Mouse (Mus musculus) lung, embryonic 16.5 days (tissue): ENCODE measurements around the gene Srp14. TPM values are rescaled to one million over a fixed set of nuclear protein-coding genes. Genes with fewer than 3 reads are reported as not detected.

Source experiments
- ATAC-seq: fragments of 200-750 bp; cut with Nextera tagmentation; 2 replicates; pipeline ENCODE4 v1.8.0; 2017; ENCODE audit warnings: low read depth, mild to moderate bottlenecking, moderate library complexity
- H3K27ac ChIP-seq: fragments of 300-500 bp; sonication (generic); 2 replicates; pipeline ENCODE4 v1.5.1; 2014; ENCODE audit warnings: mild to moderate bottlenecking, control low read depth, low read length
- H3K27me3 ChIP-seq: fragments of 300-500 bp; sonication (generic); 2 replicates; pipeline ENCODE4 v1.6.1; 2014; ENCODE audit warnings: low read depth, low read length, mixed read lengths; ENCODE audit not compliant: control insufficient read depth, insufficient read depth
- H3K36me3 ChIP-seq: fragments of 300-500 bp; sonication (generic); 2 replicates; pipeline ENCODE4 v1.6.1; 2014; ENCODE audit warnings: low read length; ENCODE audit not compliant: control insufficient read depth, insufficient read depth
- H3K4me1 ChIP-seq: fragments of 300-500 bp; sonication (generic); replicated peaks from 2 replicates; pipeline ENCODE4 v1.6.1; 2014; ENCODE audit warnings: low read length, mixed read lengths; ENCODE audit not compliant: control insufficient read depth, insufficient read depth
- H3K4me2 ChIP-seq: fragments of 300-500 bp; sonication (generic); 2 replicates; pipeline ENCODE4 v1.6.1; 2014; ENCODE audit warnings: low read depth, low read length, control low read depth
- H3K4me3 ChIP-seq: fragments of 300-500 bp; sonication (generic); 2 replicates; pipeline ENCODE4 v1.5.1; 2014; ENCODE audit warnings: mild to moderate bottlenecking, low read length, control low read depth
- H3K9ac ChIP-seq: fragments of 300-500 bp; sonication (generic); 2 replicates; pipeline ENCODE4 v1.6.1; 2014; ENCODE audit warnings: low read length, control low read depth
- H3K9me3 ChIP-seq: fragments of 300-500 bp; sonication (generic); 2 replicates; pipeline ENCODE4 v1.6.1; 2016; ENCODE audit warnings: low read length; ENCODE audit not compliant: control insufficient read depth
- WGBS: fragments of 180-500 bp; shearing (Covaris S2); extraction: QIAGEN DNeasy Blood & Tissue Kit; methylation state at CpG from one replicate; pipeline ENCODE4 v1.1.7; 2014; 5-methylcytosine and 5-hydroxymethylcytosine counted together
- polyA plus RNA-seq: library from polyadenylated mRNA; unstranded; fragments of >200 nt; fragmentation: Nextera tagmentation; extraction: Ambion mirVana; gene quantifications from 2 replicates; pipeline ENCODE4 v1.2.1, GENCODE M21; 2015

Srp14 gene
- 250 and 281 TPM in 2 replicates for polyA plus RNA-seq

DNA sequence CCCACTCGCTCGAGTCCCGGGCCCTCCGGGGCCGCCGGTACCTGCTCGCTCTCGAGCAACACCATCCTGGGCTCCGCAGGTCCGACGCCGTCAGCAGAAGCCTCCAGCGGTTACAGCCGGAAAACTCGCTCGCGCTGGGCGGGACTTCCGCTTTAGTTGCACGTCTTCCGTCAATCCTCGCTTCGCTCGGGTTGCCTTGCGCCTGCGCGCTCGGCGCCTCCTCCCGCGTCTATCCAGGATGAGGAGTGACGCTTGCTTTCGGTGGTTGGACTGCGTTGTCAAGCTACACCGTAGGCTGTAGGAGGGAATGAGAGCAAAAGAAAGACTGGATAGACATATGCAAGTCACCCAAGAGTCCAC lies at the start of gene Srp14:
Srp14 (minus strand) TSS at position 162 of the 360 bp plus-strand sequence.
- Histone ChIP-seq H3K27me3 (no peaks in the 10 kb centered on the region), H3K4me2 (peak within 1 kb of the TSS; percentile 75), H3K4me3 (peak within 1 kb of the TSS; percentile 80), H3K4me1 (peaks cover 9% of the 10 kb centered on the region), H3K27ac (peak within 1 kb of the TSS; percentile 75), H3K9ac (peak within 1 kb of the TSS; percentile 88), H3K9me3 (no peaks in the 10 kb centered on the region), H3K36me3 (peaks cover 18% of the 10 kb centered on the region)
- peak; percentile 96 for ATAC-seq
- WGBS, result 0% methylated on average over 35 of the region's 35 CpGs

DNA sequence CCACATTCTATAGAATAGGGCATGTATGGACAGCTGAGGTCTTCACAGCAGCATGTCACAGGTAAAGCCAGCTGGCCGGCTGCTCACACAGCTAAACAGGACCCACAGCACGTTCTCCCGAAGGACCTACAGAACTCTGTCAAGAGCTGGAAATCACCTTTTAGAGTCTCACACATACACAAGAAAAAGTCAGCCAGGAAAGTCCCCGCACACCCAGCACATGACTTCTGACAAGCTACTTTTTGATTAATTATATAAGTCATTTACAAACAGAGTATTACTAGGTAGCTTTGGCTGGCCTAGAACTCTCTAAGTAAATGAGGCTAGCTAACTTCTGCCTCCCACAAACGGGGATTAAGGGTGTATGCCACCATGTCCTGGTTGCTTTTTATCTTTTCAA lies 47.0 kb upstream of the Srp14 start:
- Histone ChIP-seq H3K9ac (no peak overlapping the region), H3K4me2 (no peak overlapping the region), H3K27me3 (no peaks in the 10 kb centered on the region), H3K9me3 (no peaks in the 10 kb centered on the region), H3K27ac (no peak overlapping the region), H3K36me3 (no peaks in the 10 kb centered on the region), H3K4me1 (peaks cover 39% of the 10 kb centered on the region), H3K4me3 (no peak overlapping the region)
- no peak for ATAC-seq
- WGBS, result 82% methylated on average over 5 of the region's 5 CpGs

DNA sequence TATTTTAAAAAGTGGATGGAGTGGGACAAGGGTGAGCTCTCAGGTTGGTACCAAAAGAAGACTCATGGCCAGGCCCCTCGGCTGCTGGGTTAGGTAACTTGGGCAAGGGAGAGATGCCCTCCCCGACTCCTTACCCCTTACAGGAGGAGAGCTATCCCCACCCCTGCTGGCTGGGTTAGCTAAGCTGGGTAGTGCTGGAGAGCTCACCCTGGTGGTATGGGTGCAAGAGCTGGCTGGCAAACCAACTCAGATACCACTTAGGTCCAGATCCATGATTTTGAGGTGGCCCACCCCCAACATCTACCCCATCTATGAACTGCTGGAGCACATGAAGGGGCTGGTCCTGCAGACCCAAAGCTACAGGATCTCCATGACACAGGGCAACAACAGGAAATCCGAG lies 45.3 kb upstream of the Srp14 start:
- 80% methylated on average over 3 of the region's 3 CpGs for WGBS
- Histone ChIP-seq H3K9me3 (no peaks in the 10 kb centered on the region), H3K9ac (no peak overlapping the region), H3K27me3 (no peaks in the 10 kb centered on the region), H3K4me2 (no peak overlapping the region), H3K4me3 (no peak overlapping the region), H3K4me1 (peaks cover 38% of the 10 kb centered on the region), H3K27ac (no peak overlapping the region), H3K36me3 (no peaks in the 10 kb centered on the region)
- ATAC-seq, result no peak

DNA sequence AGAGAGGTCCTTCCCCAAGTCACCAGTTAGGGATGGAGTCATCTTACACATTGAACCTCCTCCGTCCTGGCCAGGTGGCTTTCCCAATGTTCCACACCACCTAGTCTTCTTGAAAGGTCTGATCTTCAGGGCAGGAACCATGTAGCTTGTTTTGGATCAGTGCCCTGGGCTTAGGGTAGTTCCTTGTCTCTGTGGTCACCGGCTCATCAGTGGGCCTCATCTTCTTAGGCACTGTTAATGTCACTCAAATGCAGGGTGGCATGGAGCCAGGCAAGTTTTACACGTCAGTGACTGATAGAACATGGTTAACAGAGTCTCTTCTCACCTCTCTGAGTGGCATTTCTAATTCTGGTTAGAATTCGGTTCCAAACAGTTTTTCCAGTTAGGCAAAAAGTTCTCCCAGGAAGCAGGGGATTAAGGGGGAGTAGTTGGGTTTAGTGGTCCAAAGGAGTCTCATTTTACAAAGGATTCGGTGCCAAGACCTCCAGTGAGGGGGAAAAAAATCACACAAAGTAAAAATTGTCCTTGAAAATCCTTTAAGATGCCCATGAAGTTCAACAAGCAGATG lies 43.7 kb upstream of the Srp14 start:
- Histone ChIP-seq H3K4me3 (no peak overlapping the region), H3K27ac (peak overlapping the region; percentile 44), H3K36me3 (no peaks in the 10 kb centered on the region), H3K4me2 (no peak overlapping the region), H3K9me3 (no peaks in the 10 kb centered on the region), H3K4me1 (peaks cover 32% of the 10 kb centered on the region), H3K9ac (no peak overlapping the region), H3K27me3 (no peaks in the 10 kb centered on the region)
- WGBS, result 40% methylated on average over 5 of the region's 5 CpGs
- ATAC-seq, result no peak

DNA sequence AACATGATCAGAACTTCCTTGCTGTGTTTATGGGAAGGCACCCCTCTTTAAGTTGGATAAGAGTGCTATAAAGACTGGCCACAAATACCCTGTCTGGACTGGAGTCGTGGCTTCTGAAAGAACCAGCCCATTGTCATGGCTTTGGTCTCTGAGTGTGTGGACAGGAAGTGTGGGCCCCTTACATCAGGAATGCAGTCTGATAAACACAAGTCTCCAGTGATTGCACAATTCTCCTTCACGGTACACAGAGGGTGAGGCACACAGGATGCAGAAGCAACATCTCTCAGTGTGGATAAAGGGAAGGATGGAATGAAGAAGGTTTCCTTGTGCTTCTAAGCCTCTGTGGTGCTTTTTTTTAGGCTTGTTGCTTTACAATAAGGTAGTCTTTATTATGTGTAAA lies 42.8 kb upstream of the Srp14 start:
- ATAC-seq, result peak; percentile 77
- peak overlapping the region; percentile 79 for H3K27ac ChIP-seq
- H3K4me2 ChIP-seq, result no peak overlapping the region
- H3K27me3 ChIP-seq, result no peaks in the 10 kb centered on the region
- H3K36me3 ChIP-seq, result no peaks in the 10 kb centered on the region
- no peak overlapping the region for H3K4me3 ChIP-seq
- H3K9ac ChIP-seq, result peak overlapping the region; percentile 39; the same call in 1 of the 2 replicates
- 0% methylated on average over 2 of the region's 2 CpGs for WGBS
- no peaks in the 10 kb centered on the region for H3K9me3 ChIP-seq
- H3K4me1 ChIP-seq, result peaks cover 32% of the 10 kb centered on the region

DNA sequence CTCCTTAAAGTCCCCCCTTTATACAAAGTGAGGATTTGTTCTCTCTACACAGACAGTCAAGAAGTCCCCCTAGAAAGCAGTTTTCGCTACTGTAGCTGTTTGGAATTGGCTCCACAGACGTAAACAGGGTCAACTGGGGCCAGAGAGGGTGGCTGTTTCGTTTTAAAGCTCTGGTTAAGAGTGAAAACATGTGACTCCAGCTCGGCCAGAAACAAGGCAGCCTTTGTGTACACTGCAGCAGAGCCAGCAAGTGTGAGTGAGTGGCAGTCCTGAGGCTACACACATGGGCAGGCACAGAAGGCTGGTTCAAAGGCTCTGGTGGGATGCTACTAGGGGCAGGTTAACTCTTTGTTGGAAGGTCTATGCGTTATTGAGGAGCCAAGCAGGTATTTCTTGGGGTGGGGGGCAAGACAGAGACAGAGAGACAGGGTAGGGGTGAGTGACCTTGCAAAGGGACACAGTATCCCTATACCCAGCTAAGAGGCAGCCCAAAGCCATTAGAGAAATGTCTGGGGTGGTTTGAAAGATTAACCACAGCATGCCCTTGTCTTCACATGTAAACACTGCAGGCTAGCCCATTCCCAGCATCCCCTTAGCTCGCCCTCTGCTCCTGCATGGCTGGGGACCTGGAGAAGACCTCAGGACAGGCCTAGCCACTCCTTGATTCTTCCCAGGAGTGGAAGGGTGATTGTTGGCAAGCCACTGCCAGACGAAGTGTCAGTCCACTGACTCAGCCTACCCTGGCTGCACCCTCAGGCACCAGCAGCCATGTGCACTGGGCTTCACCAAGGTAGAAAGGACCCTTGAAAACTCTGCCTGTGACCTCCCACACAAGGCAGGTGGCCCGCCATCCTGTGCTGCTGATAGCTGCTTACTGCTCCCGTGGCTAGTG lies 40.8 kb upstream of the Srp14 start:
- peak overlapping the region; percentile 84 for H3K27ac ChIP-seq
- no peaks in the 10 kb centered on the region for H3K27me3 ChIP-seq
- WGBS, result 27% methylated on average over 9 of the region's 9 CpGs
- peak; percentile 90 for ATAC-seq
- H3K9me3 ChIP-seq, result no peaks in the 10 kb centered on the region
- H3K36me3 ChIP-seq, result no peaks in the 10 kb centered on the region
- peaks cover 32% of the 10 kb centered on the region for H3K4me1 ChIP-seq
- H3K9ac ChIP-seq, result peak overlapping the region; percentile 42
- H3K4me2 ChIP-seq, result peak overlapping the region; percentile 36; the same call in 1 of the 2 replicates
- no peak overlapping the region for H3K4me3 ChIP-seq

DNA sequence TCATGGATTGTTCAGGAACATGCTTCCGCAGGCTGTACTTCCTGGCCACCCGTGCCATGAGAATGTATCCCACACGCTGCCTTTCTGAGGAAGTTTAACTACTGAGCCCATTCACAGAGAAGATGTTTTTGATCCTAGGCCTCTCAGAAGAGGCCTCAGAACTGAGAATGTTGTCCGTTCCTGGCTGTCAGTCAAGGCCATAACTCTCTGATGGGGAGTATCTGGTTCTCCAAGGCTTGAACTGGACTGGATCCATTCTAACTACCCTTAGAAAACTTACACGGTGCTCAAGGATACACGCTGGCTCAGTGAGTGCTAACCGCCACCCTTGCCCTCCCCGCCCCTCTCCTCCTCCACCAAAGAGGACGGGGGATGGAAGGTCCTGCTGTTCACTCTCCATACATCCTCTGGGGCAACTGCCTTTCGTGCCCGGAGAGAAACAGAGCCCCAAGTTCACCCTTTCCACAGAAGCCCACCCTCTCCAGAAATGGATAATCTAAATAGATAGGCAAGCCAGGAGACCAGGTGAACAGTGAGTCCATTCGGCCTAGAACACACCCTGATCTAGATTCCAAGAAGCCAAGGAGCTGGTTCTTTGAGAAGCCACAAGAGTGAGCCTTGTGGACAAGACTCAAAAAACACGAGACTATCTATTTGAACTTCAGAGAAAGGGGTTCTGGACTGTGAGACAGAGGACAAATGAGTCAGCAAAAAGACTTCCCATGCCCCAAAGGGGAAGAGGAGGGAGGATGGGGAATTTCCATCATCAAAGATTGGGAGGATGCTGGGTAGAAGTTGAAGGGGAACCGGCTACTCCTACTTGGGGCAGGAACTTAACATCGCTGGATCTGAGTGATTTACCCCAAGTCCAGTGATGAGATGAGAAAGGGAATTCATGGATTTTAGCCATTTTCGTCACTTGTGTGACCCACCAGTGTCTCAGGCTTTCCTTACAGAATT lies 33.2 kb upstream of the Srp14 start:
- H3K27me3 ChIP-seq, result no peaks in the 10 kb centered on the region
- H3K4me2 ChIP-seq, result no peak overlapping the region
- no peaks in the 10 kb centered on the region for H3K36me3 ChIP-seq
- no peak for ATAC-seq
- no peaks in the 10 kb centered on the region for H3K9me3 ChIP-seq
- peak overlapping the region; percentile 53; the same call in 1 of the 2 replicates for H3K27ac ChIP-seq
- H3K4me3 ChIP-seq, result no peak overlapping the region
- H3K4me1 ChIP-seq, result peaks cover 24% of the 10 kb centered on the region
- WGBS, result 67% methylated on average over 16 of the region's 16 CpGs
- H3K9ac ChIP-seq, result no peak overlapping the region

DNA sequence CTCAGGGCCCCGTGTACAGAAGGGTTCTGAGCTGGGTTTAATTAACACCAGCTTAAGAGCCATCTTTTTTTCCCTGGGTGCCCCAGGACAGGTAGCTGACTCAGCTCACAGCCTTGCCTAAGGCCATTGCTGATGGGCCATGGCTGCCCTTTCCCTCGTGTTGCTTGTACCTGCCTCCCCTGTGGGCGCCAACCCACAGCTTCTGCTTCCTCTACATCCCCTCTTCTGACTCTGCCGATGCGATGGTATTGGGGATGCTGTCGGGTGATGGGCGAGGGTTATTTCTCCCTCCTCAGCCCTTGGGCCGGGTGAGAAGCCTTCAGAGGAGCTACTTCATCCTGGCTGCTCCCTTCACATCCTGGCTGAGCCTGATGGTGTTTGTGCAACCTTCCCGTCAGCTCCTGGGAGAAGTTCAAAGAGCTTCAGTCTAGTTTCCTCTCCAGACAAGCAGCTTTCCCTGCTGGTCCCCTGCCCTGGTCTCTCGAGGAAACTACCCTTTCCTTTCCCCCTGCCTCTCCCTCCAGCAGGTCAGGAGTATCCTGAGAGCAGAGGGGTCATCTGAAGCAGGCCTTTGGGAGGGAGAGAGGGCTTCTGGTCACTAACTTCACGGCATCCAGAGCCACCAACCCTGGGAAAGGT lies 32.4 kb upstream of the Srp14 start:
- Histone ChIP-seq H3K4me1 (peaks cover 24% of the 10 kb centered on the region), H3K36me3 (no peaks in the 10 kb centered on the region), H3K4me3 (no peak overlapping the region), H3K4me2 (no peak overlapping the region), H3K9me3 (no peaks in the 10 kb centered on the region), H3K27me3 (no peaks in the 10 kb centered on the region), H3K27ac (peak overlapping the region; percentile 53), H3K9ac (no peak overlapping the region)
- no peak for ATAC-seq
- WGBS, result 46% methylated on average over 11 of the region's 11 CpGs
